Mouse (Mus musculus) liver, embryonic 14.5 days (tissue): Measurements from ENCODE around the gene Uqcc2.

Experiments
- CTCF ChIP-seq: IDR thresholded peaks from 2 replicates; pipeline ENCODE4 v1.5.1; 2016; ENCODE audit warnings: antibody characterized with exemption, low read depth, control low read depth
- EP300 ChIP-seq: IDR thresholded peaks from 2 replicates; pipeline ENCODE4 v1.6.1; 2016; ENCODE audit warnings: antibody characterized with exemption, low read depth

DNA sequence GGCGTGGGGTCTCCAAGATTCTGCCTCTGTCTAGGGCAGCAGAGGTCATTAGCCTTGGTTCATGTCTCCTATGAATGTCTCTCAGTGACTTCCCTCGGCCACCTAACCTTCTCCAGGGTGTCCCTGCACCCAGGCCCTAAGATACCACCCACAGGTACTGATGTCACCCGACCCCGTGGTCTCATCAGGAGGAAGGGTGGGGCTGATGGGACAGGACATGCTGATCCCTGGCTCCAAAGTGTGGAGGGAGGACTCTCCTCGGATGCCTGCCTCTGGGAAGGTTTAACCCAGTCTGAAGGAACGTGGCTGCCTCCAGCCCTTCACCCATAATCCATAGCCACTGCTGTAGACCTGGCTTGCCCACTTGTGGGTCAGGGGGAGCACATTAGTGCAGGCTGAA lies 33.2 kb upstream of the Uqcc2 start:
- TF ChIP-seq CTCF (no peak), EP300 (no peak)
